Mouse (Mus musculus) brain, adult 10 weeks (tissue): ENCODE measurements around the gene Olfr774. TPM values are rescaled to one million over a fixed set of nuclear protein-coding genes. Genes with fewer than 3 reads are reported as not detected.

Experiments used
- polyA plus RNA-seq: library from polyadenylated mRNA; stranded (reverse); fragments of 350-450 nt; fragmentation: Illumina TruSeq; extraction: RNeasy Lipid Tissue Mini Kit (QIAGEN cat#74804); gene quantifications from one replicate; pipeline ENCODE4 v1.2.3, GENCODE M21; 2015; ENCODE audit warnings: low read depth, low replicate concordance

Olfr774 gene
- polyA plus RNA-seq, result not detected

GRCm38 (mm10) chr10:129235904-129236303 is at the start of gene Olfr774:
TSS of gene Olfr774 (plus strand) at chr10:129236204.

GRCm38 (mm10) chr10:129187319-129187718 is 48.7 kb upstream of the Olfr774 start, which contains the start of gene Olfr773:
TSS of gene Olfr773 (minus strand) at chr10:129187419.

GRCm38 (mm10) chr10:129248112-129248511 is 12.1 kb downstream of the Olfr774 start, which contains the start of gene Olfr775:
TSS of gene Olfr775 (plus strand) at chr10:129248412.

DNA sequence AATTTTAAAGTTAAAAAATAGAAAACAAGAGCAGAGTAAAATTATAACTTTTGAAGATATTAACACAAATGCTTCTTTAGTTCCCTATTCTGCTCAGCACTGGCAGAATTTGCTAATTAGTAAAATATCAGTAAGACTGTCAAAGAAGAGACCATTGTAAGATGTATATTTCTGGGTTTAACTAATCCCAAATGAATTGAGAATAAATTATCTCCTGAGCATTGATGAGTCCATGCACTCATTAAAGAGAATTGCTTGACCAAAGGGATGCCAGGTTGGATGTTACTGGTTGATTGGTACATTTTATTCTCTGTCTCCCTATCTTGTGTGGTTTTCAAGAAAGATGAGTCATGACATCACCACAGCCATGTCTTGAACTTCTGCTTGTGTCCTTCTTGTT is 22.8 kb downstream of the Olfr774 start, which contains the start of gene Olfr776:
Gene Olfr776, plus strand, starts transcription at position 301 of the 400 bp plus-strand sequence.

DNA sequence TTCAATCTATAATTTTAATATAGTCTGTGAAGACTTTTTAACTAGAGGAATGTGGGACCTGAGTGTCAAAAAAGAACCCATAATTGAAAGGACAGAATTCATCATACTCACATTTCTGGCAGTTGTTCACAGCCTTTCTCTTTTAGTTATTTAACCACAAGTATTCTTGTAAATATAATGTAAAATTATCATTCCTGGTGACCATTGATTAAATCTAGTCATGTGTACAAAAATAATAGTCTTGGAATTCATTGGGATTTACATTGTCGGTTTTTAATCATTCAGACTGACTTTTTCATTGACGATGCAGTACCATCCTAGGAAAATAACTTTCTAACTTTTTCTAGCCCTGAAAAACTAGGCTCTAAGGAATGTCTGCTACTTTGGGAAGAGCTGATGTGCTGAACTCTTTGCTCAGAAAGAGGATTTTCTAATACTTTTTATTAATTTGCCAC is 35.1 kb downstream of the Olfr774 start, which contains the start of gene Olfr777:
Gene Olfr777, minus strand, starts transcription at position 405 of the 455 bp plus-strand sequence.

Other genes starting within 250 kb of the Olfr774 start
- gene Olfr9, start 246.8 kb upstream of the Olfr774 start, polyA plus RNA-seq, result not detected
- gene Olfr763, start 225.4 kb upstream of the Olfr774 start, polyA plus RNA-seq, result not detected
- not detected for gene Olfr764-ps1, start 196.3 kb upstream of the Olfr774 start, polyA plus RNA-seq
- gene Olfr765, start 186.2 kb upstream of the Olfr774 start, polyA plus RNA-seq, result not detected
- not detected for gene Olfr766-ps1, start 167.2 kb upstream of the Olfr774 start, polyA plus RNA-seq
- gene Olfr767, start 153.3 kb upstream of the Olfr774 start, polyA plus RNA-seq, result not detected
- not detected for gene Olfr768, start 136.8 kb upstream of the Olfr774 start, polyA plus RNA-seq
- gene Olfr769, start 118.3 kb upstream of the Olfr774 start, polyA plus RNA-seq, result not detected
- not detected for gene Olfr770, start 97.2 kb upstream of the Olfr774 start, polyA plus RNA-seq
- not detected for gene Olfr771, start 71.5 kb upstream of the Olfr774 start, polyA plus RNA-seq
- gene Olfr772, start 58.3 kb upstream of the Olfr774 start, polyA plus RNA-seq, result not detected
- not detected for gene Olfr773, start 48.8 kb upstream of the Olfr774 start, polyA plus RNA-seq
- not detected for gene Olfr775, start 12.2 kb downstream of the Olfr774 start, polyA plus RNA-seq
- not detected for gene Olfr776, start 22.9 kb downstream of the Olfr774 start, polyA plus RNA-seq
- not detected for gene Olfr777, start 35.3 kb downstream of the Olfr774 start, polyA plus RNA-seq
- not detected for gene Olfr780, start 81.9 kb downstream of the Olfr774 start, polyA plus RNA-seq
- gene Olfr781, start 92.7 kb downstream of the Olfr774 start, polyA plus RNA-seq, result not detected
- gene Olfr782, start 112.6 kb downstream of the Olfr774 start, polyA plus RNA-seq, result not detected
- not detected for gene Olfr784, start 147.9 kb downstream of the Olfr774 start, polyA plus RNA-seq
- gene Olfr785, start 169.2 kb downstream of the Olfr774 start, polyA plus RNA-seq, result not detected
- not detected for gene Olfr786, start 191.1 kb downstream of the Olfr774 start, polyA plus RNA-seq
- not detected for gene Olfr787, start 225.7 kb downstream of the Olfr774 start, polyA plus RNA-seq
- not detected for gene Olfr788, start 234.8 kb downstream of the Olfr774 start, polyA plus RNA-seq
- gene Olfr789, start 248.5 kb downstream of the Olfr774 start, polyA plus RNA-seq, result not detected